Mouse (Mus musculus): ENCODE results near the gene Rnh1. TPM values are rescaled to one million over a fixed set of nuclear protein-coding genes. Genes with fewer than 3 reads are reported as not detected.
A peak's percentile ranks its signal among the peaks of the same experiment; 100 is the strongest.

Gene Rnh1
- polyA plus RNA-seq, 1 experiment from 2014 or later: 40.6 TPM

- Histone ChIP-seq H3K27ac (no peak overlapping the region), H3K27me3 (replicated peaks) (no peaks in the 10 kb centered on the region), H3K4me1 (no peaks in the 10 kb centered on the region), H3K4me2 (no peak overlapping the region), H3K36me3 (replicated peaks) (peaks cover 7% of the 10 kb centered on the region; the same call in 1 of the 2 replicates), H3K9ac (no peak overlapping the region), H3K9me3 (no peaks in the 10 kb centered on the region), H3K4me3 (no peak overlapping the region)
- WGBS: 74% methylated on average over 6 of the region's 6 CpGs
- ATAC-seq (replicated peaks): no peak
These were observed 25.6 kb downstream of the Rnh1 start for GRCm38 (mm10) chr7:141147044-141147443.

GRCm38 (mm10) chr7:141146043-141146595 lies 26.5 kb downstream of the Rnh1 start:
- no peaks in the 10 kb centered on the region for H3K4me1 ChIP-seq
- 0 out of 2 replicates have a peak, but pooled peaks cover 7% of the 10 kb centered on the region for H3K36me3 ChIP-seq (replicated peaks)
- H3K4me3 ChIP-seq: no peak overlapping the region
- H3K9ac ChIP-seq: no peak overlapping the region
- no peak overlapping the region for H3K4me2 ChIP-seq
- no peaks in the 10 kb centered on the region for H3K27me3 ChIP-seq (replicated peaks)
- H3K9me3 ChIP-seq: no peaks in the 10 kb centered on the region
- WGBS: 91% methylated on average over 12 of the region's 12 CpGs
- no peak for ATAC-seq (replicated peaks)
- H3K27ac ChIP-seq: no peak overlapping the region

- 82% methylated on average over 1 of the region's 1 CpGs for WGBS
- H3K9ac ChIP-seq: no peak overlapping the region
- 0 out of 2 replicates have a peak, but pooled peaks cover 7% of the 10 kb centered on the region for H3K36me3 ChIP-seq (replicated peaks)
- no peaks in the 10 kb centered on the region for H3K27me3 ChIP-seq (replicated peaks)
- no peak overlapping the region for H3K4me2 ChIP-seq
- no peaks in the 10 kb centered on the region for H3K9me3 ChIP-seq
- ATAC-seq (replicated peaks): no peak
- H3K4me1 ChIP-seq: no peaks in the 10 kb centered on the region
- no peak overlapping the region for H3K27ac ChIP-seq
- no peak overlapping the region for H3K4me3 ChIP-seq
These were observed 27.3 kb downstream of the Rnh1 start for GRCm38 (mm10) chr7:141145403-141145802.

- Histone ChIP-seq H3K4me2 (no peak overlapping the region), H3K9ac (no peak overlapping the region), H3K27ac (no peak overlapping the region), H3K9me3 (no peaks in the 10 kb centered on the region), H3K4me1 (no peaks in the 10 kb centered on the region), H3K4me3 (no peak overlapping the region), H3K36me3 (replicated peaks) (0 out of 2 replicates have a peak, but pooled peaks cover 7% of the 10 kb centered on the region), H3K27me3 (replicated peaks) (no peaks in the 10 kb centered on the region)
- 94% methylated on average over 3 of the region's 3 CpGs for WGBS
- no peak for ATAC-seq (replicated peaks)
These were observed 28.0 kb downstream of the Rnh1 start for GRCm38 (mm10) chr7:141144650-141145049.

GRCm38 (mm10) chr7:141143861-141144260 lies 28.8 kb downstream of the Rnh1 start:
- no peak overlapping the region for H3K4me3 ChIP-seq
- no peaks in the 10 kb centered on the region for H3K9me3 ChIP-seq
- no peak overlapping the region for H3K4me2 ChIP-seq
- H3K27ac ChIP-seq: no peak overlapping the region
- H3K27me3 ChIP-seq (replicated peaks): no peaks in the 10 kb centered on the region
- H3K36me3 ChIP-seq (replicated peaks): peaks cover 7% of the 10 kb centered on the region; the same call in 1 of the 2 replicates
- 82% methylated on average over 2 of the region's 2 CpGs for WGBS
- no peak overlapping the region for H3K9ac ChIP-seq
- no peak for ATAC-seq (replicated peaks)
- H3K4me1 ChIP-seq: no peaks in the 10 kb centered on the region

GRCm38 (mm10) chr7:141143112-141143511 lies 29.5 kb downstream of the Rnh1 start:
- 53% methylated on average over 5 of the region's 5 CpGs for WGBS
- H3K36me3 ChIP-seq (replicated peaks): peaks cover 12% of the 10 kb centered on the region; the same call in 1 of the 2 replicates
- H3K9ac ChIP-seq: no peak overlapping the region
- no peak for ATAC-seq (replicated peaks)
- H3K27me3 ChIP-seq (replicated peaks): no peaks in the 10 kb centered on the region
- H3K9me3 ChIP-seq: no peaks in the 10 kb centered on the region
- H3K4me3 ChIP-seq: no peak overlapping the region
- H3K4me2 ChIP-seq: no peak overlapping the region
- H3K27ac ChIP-seq: no peak overlapping the region
- no peaks in the 10 kb centered on the region for H3K4me1 ChIP-seq

GRCm38 (mm10) chr7:141141326-141141725 lies 31.3 kb downstream of the Rnh1 start:
- whole genome bisulfite sequencing: 95% methylated on average over 4 of the region's 4 CpGs
- no peaks in the 10 kb centered on the region for H3K9me3 ChIP-seq
- peaks cover 15% of the 10 kb centered on the region; the same call in 1 of the 2 replicates for H3K36me3 ChIP-seq (replicated peaks)
- no peak overlapping the region for H3K4me2 ChIP-seq
- H3K4me3 ChIP-seq: no peak overlapping the region
- ATAC-seq (replicated peaks): no peak
- no peaks in the 10 kb centered on the region for H3K27me3 ChIP-seq (replicated peaks)
- H3K27ac ChIP-seq: no peak overlapping the region
- no peaks in the 10 kb centered on the region for H3K4me1 ChIP-seq
- no peak overlapping the region for H3K9ac ChIP-seq

- no peaks in the 10 kb centered on the region for H3K9me3 ChIP-seq
- ATAC-seq (replicated peaks): no peak
- 62% methylated on average over 12 of the region's 12 CpGs for WGBS
- H3K9ac ChIP-seq: peak overlapping the region; percentile 74
- H3K4me2 ChIP-seq: peak overlapping the region; percentile 77
- no peaks in the 10 kb centered on the region for H3K27me3 ChIP-seq (replicated peaks)
- H3K4me3 ChIP-seq: peak overlapping the region; percentile 68
- H3K4me1 ChIP-seq: peaks cover 21% of the 10 kb centered on the region
- peaks cover 8% of the 10 kb centered on the region; the same call in 1 of the 2 replicates for H3K36me3 ChIP-seq (replicated peaks)
- no peak overlapping the region for H3K27ac ChIP-seq
These were observed 40.5 kb downstream of the Rnh1 start for GRCm38 (mm10) chr7:141131904-141132755.

- under 1% methylated on average over 59 of the region's 59 CpGs for WGBS
- peak overlapping the region; percentile 74 for H3K9ac ChIP-seq
- peak; percentile 99 for ATAC-seq (replicated peaks)
These were observed 41.4 kb downstream of the Rnh1 start for GRCm38 (mm10) chr7:141131024-141131820.

GRCm38 (mm10) chr7:141123517-141123856 lies 49.2 kb downstream of the Rnh1 start:
- H3K36me3 ChIP-seq (replicated peaks): no peaks in the 10 kb centered on the region
- H3K27me3 ChIP-seq (replicated peaks): no peaks in the 10 kb centered on the region
- H3K4me3 ChIP-seq: peak overlapping the region; percentile 58
- peak; percentile 82 for ATAC-seq (replicated peaks)
- peak overlapping the region; percentile 60 for H3K9ac ChIP-seq
- peak overlapping the region; percentile 85 for H3K27ac ChIP-seq
- no peaks in the 10 kb centered on the region for H3K9me3 ChIP-seq
- peak overlapping the region; percentile 68 for H3K4me2 ChIP-seq
- WGBS: 2% methylated on average over 15 of the region's 15 CpGs
- peaks cover 6% of the 10 kb centered on the region; the same call in 1 of the 2 replicates for H3K4me1 ChIP-seq

More at GRCm38 (mm10) chr7:141131024-141131820, 41.4 kb downstream of the Rnh1 start:
- Histone ChIP-seq H3K4me1 (peaks cover 21% of the 10 kb centered on the region), H3K27me3 (replicated peaks) (no peaks in the 10 kb centered on the region), H3K9me3 (no peaks in the 10 kb centered on the region), H3K4me3 (peak overlapping the region; percentile 68), H3K27ac (peak overlapping the region; percentile 69), H3K36me3 (replicated peaks) (0 out of 2 replicates have a peak, but pooled peaks cover under 1% of the 10 kb centered on the region), H3K4me2 (peak overlapping the region; percentile 77)

- Histone ChIP-seq H3K4me1 (peaks cover 6% of the 10 kb centered on the region; the same call in 1 of the 2 replicates), H3K9me3 (no peaks in the 10 kb centered on the region), H3K4me2 (peak overlapping the region; percentile 68), H3K36me3 (replicated peaks) (no peaks in the 10 kb centered on the region), H3K4me3 (peak overlapping the region; percentile 58), H3K9ac (peak overlapping the region; percentile 60), H3K27me3 (replicated peaks) (peaks cover 3% of the 10 kb centered on the region; the same call in 1 of the 2 replicates), H3K27ac (peak overlapping the region; percentile 85)
- 2% methylated on average over 29 of the region's 29 CpGs for WGBS
- ATAC-seq (replicated peaks): peak; percentile 97
These were observed 49.8 kb downstream of the Rnh1 start for GRCm38 (mm10) chr7:141122689-141123516.

Data from midbrain, embryonic 15.5 days (tissue).